Mouse (Mus musculus) brain, adult 2 months (tissue): Measurements from ENCODE around the gene Fam19a3.
A peak's percentile ranks its signal among the peaks of the same experiment; 100 is the strongest.
"Not testable (repeated sequence)": the region's sequence is repeated elsewhere in the genome, so short reads cannot be mapped to it uniquely, and the experiment has no call there.

Experiments
- DNase-seq: peaks from one replicate; pipeline ENCODE4 v3.0.0; 2011; ENCODE audit warnings: low read depth, low spot score

Fam19a3 gene

DNA sequence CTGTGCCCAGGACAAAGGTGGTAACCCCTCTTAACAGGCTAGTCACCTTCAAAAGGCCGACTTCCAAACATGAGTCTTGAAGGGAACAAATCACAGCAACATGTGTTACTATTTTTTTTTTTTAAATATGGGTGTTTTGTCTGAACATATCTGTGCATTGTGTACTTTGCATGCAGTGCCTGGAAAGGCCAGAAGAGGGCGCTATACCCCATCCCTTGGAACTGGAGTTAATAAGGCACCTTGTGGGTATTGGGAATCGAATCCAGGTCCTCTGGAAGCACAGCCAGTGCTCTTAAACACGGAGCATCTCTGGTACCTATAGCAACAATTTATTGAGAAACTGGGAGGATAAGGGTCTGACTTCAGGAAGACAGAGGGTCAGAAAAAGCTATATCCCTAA lies 16.6 kb downstream of the Fam19a3 start:
- no peak for DNase-seq

DNA sequence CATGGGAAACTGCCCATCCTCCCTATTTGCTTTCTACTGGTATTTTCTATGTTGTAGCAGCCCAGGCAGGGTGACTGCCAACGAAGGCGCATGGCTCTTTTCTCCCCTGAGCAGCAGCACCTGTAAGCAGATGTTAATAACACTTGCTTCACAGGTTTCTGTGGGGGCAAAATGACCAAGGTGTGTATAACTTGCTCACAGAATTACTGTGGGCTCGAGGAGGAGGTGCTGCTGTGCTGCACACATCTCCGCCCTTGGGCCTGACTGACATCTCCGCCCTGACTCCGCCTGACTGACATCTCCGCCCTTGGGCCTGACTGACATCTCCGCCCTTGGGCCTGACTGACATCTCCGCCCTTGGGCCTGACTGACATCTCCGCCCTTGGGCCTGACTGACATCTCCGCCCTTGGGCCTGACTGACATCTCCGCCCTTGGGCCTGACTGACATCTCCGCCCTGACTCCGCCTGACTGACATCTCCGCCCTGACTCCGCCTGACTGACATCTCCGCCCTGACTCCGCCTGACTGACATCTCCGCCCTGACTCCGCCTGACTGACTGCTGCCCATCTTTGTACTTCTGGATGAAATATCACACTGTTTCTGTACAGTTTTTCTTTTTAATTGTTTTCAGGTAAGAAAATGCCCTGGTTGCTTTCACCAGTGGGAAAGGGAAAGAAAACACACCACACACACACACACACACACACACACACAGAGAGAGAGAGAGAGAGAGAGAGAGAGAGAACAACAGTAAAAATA lies 19.4 kb downstream of the Fam19a3 start:
- DNase-seq: not testable (repeated sequence)

DNA sequence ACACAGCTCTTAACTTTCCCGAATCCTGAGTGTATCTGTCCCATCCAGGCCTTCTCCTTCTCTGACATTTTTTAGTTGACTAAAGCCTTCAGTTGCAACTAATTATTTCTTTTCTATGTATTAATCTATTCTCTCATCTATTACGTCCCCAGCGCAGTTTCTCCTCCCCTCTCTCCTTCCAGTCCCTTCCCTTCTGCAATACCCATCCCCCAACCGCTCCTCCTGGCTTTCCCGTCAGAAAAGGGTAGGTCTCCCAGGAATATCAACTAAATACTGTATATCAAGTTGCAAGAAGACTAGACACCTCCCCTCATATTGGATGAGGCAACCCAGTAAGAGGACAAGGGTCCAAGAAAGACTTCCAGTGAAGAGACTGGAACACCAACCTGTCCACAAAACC lies 22.8 kb downstream of the Fam19a3 start:
- DNase-seq: no peak

DNA sequence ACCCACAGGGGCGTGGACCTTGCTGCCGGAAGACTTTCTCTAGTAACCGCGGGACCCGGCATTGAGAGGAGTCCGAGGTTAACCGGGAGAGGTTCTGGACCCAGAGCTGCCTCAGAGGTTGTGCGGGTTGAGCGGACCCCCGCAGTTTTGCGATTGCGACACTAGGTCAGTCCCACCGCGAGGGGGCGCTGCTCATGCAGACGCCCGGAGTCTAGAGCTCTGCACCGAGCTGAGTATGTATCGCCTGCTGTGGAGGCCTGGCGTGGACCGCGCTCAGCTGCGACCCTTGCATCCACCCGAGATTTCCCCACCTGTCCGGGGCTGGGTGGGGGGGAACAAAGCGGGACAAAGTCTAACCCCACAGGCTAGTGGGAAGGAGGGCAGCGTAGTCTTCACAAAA lies 23.2 kb downstream of the Fam19a3 start:
- peak; percentile 65 for DNase-seq

DNA sequence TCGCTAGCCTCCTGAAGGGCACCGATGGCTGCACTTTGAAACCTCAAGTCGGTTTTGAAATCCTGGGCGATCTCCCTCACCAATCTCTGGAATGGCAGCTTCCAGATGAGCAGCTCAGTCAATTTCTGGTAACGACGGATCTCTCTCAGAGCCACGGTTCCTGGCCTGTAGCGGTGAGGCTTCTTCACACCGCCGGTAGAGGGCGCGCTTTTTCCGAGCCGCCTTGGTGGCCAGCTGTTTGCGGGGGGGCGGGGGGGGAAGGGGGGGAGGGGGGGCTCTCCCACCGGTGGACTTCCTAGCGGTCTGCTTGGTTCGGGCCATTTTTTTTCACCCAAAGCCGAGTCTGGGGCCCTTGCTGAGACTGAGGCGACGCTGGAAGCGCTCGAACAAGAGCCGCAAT lies 28.8 kb downstream of the Fam19a3 start:
- DNase-seq: peak; percentile 15

DNA sequence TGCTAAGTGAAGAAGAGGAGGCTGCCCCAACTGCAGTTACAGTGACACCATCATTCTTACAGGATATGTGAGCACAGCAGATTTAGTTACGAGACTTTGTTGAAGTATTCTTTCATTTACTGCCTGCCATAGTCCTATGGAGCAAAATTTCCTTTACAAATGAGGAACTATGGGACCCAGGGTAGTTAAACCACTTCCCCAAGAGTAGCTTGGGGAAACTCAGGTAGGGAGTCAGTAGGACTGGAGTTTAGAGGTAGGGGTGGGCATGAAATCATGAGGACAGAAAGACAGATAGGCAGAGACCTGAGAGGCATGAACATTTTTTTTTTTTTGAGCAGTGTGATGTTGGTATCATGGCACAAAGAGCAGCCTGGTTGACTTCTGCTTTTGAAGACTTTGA lies 37.8 kb downstream of the Fam19a3 start:
- no peak for DNase-seq

DNA sequence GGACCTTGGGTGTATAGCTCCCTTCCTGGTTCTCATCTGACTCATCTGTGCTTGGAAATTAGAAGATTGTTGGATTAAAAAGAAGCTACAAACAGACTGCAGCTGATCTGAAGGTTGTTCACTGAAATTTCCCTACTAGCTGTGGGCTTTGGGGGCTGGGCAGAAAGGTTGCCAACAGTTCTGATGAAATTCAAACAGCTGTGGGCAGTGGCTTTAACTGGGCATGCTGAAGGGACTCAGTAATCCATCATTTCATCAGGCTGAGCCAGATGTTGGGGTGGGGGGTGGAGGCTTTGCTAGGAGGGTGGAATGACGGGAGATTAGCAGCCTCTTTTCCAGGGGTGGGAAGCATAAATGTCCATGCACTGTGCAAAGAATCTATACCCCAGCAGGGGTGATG lies 38.5 kb downstream of the Fam19a3 start:
- no peak for DNase-seq

DNA sequence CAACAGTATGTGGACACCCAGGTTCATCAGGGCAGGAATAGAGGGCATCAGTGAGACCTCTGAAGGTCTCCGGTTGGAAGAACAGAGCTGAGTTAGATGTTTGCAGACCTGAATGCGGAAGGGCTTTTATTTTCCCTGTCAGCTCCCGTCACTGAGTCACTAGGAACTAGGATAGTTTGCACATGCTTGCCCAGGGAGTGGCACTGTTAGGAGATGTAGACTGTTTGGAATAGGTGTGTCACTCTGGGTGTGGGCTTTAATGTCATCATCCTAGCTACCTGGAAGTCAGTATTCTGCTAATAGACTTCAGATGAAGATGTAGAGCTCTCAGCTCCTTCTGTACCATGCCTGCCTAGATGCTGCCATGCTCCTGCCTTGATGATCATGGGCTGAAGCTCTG lies 39.7 kb downstream of the Fam19a3 start:
- DNase-seq: no peak

DNA sequence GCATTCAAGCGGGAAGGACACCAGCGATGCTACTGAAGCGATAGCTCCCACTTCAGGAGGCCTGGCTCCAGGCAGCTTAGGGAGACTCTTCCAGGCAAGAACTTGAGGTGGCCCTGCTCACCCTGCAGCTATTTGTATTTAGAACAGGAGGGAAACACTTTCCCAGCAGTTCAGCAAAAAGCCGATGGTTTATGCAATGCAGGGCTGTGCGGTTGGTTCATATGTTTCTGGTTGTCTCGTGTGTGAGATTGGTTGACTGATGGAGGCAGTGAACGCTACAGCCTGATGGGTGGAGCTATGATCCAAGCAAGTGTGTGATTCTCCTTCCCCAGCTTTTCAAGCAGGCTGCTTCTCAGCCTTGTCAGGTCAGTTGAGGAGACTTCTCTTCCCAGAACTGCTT lies 47.0 kb downstream of the Fam19a3 start:
- no peak for DNase-seq

DNA sequence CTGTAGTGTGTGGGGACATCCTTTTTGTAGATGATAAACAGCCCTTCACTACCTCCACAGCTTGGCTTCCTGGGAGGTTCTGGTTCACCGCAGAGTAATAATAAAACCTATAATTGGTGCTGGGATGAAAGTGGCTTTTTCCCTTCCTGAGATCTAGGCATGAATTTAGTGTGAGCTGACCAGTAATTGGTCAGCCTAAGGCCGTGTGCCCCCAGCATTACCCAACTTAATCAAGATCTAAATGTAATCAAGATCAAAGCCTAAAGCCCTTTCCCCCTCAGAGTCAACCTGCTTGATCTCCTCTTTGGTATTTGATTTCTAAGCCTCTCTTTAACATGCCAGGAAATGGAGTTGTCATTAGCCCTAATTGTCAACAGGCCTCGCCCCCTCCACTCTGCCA lies 48.7 kb downstream of the Fam19a3 start:
- DNase-seq: no peak

DNA sequence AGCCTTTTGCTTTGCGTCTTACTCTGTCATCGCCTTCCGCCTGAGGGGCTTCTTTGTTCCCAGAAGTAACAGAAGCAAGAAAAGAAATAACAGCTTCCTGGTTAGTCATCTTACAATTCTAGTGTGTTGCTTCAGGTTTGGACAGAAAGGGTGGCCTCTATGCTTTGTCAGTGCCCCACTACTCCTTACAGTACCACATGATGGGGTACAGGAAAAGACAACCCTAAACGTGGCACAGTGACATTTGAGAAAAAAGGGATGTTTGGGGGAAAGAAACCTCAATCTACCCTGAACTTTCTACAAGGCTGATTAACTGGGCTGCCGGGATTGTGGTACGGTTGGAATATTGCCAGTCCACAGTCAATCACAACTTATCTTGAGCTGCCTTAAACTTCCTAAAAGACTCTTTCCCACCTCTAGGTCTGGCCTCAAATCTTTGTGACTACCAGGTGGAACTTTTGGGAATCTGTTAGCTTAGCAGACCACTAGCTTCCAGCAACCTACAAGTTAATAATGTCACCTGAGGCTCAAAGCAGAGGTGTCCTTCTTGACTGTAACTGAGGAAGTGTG lies 52.3 kb downstream of the Fam19a3 start:
- DNase-seq: no peak
